Mouse (Mus musculus) layer of hippocampus, postnatal 10 days (tissue): ENCODE measurements around the gene Sp9. TPM values are rescaled to one million over a fixed set of nuclear protein-coding genes. Genes with fewer than 3 reads are reported as not detected.

Source experiments
- DNase-seq, 2 experiments: peaks; one replicate each; pipeline ENCODE4 v3.0.0; 2021; ENCODE audit warnings: low spot score in 2 of 2
- total RNA-seq, 2 experiments: library from RNA; stranded (reverse); gene quantifications; 2 replicates each; pipeline ENCODE4 v1.2.3; 2021

The Sp9 gene
- total RNA-seq, 2 experiments from 2014 or later: 4.7 to 5.1 TPM

GRCm38 (mm10) chr2:73312152-73313116 is 40.7 kb downstream of the Sp9 start, which contains the start of the genes Scrn3 and Cir1:
Gene Scrn3, plus strand, starts transcription at chr2:73312601.
Gene Cir1, minus strand, starts transcription at chr2:73312701.
- DNase-seq: peak; percentile 90 to 95

GRCm38 (mm10) chr2:73313117-73313501 is 41.4 kb downstream of the Sp9 start:
- peak; percentile 46 to 47 for DNase-seq

- DNase-seq: no peak
Observed at GRCm38 (mm10) chr2:73314311-73314710, 42.6 kb downstream of the Sp9 start.

GRCm38 (mm10) chr2:73317426-73317825 is 45.7 kb downstream of the Sp9 start:
- no peak for DNase-seq

- no peak for DNase-seq
Observed at GRCm38 (mm10) chr2:73319218-73319617, 47.5 kb downstream of the Sp9 start.

GRCm38 (mm10) chr2:73322991-73323390 is 51.3 kb downstream of the Sp9 start:
- no peak for DNase-seq

- no peak for DNase-seq
Observed at GRCm38 (mm10) chr2:73325871-73326270, 54.1 kb downstream of the Sp9 start.

Other genes starting within 250 kb of the Sp9 start
- 100 to 1,000 TPM; 108 to 123 TPM for gene Ola1, start 53.0 kb upstream of the Sp9 start, total RNA-seq
- gene Scrn3, start 40.7 kb downstream of the Sp9 start, total RNA-seq: 10 to 100 TPM; 12.1 to 12.6 TPM
- gene Cir1, start 40.8 kb downstream of the Sp9 start, total RNA-seq: 10 to 100 TPM; 22.8 to 26.7 TPM
- 10 to 100 TPM; 36.2 to 40.1 TPM for gene Gpr155, start 114.6 kb downstream of the Sp9 start, total RNA-seq